ENCODE assay signal across 7 mouse cellular contexts in genomic region chr2:27953866-27954265, GRCm38 (mm10).
DNase-seq lines count a peak whose midpoint lies in the region; ATAC-seq lines count a peak whose summit lies in the region.

No protein-coding gene starts in this region.

- no peaks in the 10 kb centered on the region for H3K27me3 ChIP-seq in embryonic facial prominence, embryonic 12.5 days
- H3K27me3 ChIP-seq in forebrain, embryonic 13.5 days = no peaks in the 10 kb centered on the region
- no peaks in the 10 kb centered on the region for H3K27me3 ChIP-seq in forebrain, embryonic 12.5 days

- no peak overlapping the region for H3K4me3 ChIP-seq in embryonic facial prominence, embryonic 12.5 days
- no peak overlapping the region for H3K4me3 ChIP-seq in forebrain, embryonic 13.5 days
- no peak overlapping the region for H3K4me3 ChIP-seq in forebrain, embryonic 12.5 days (replicated peaks)

- H3K27ac ChIP-seq in embryonic facial prominence, embryonic 12.5 days = peak overlapping the region; percentile 11; the same call in 1 of the 2 replicates
- H3K27ac ChIP-seq in forebrain, embryonic 13.5 days = no peak overlapping the region
- H3K27ac ChIP-seq in forebrain, embryonic 12.5 days = no peak overlapping the region

- 71% methylated on average over 3 of the region's 3 CpGs for WGBS in embryonic facial prominence, embryonic 12.5 days
- 75% methylated on average over 3 of the region's 3 CpGs for WGBS in forebrain, embryonic 13.5 days
- 85% methylated on average over 3 of the region's 3 CpGs for WGBS in forebrain, embryonic 12.5 days

- ATAC-seq in embryonic facial prominence, embryonic 12.5 days (ENCODE audit: insufficient number of reproducible peaks, insufficient read depth, low FRiP score, low TSS enrichment) = no peak
- ATAC-seq in forebrain, embryonic 13.5 days = no peak
- no peak for ATAC-seq in forebrain, embryonic 12.5 days (ENCODE audit: low FRiP score)

- no peaks in the 10 kb centered on the region for H3K9me3 ChIP-seq in embryonic facial prominence, embryonic 12.5 days
- H3K9me3 ChIP-seq in forebrain, embryonic 13.5 days (replicated peaks) = no peaks in the 10 kb centered on the region
- no peaks in the 10 kb centered on the region for H3K9me3 ChIP-seq in forebrain, embryonic 12.5 days

- H3K9ac ChIP-seq in embryonic facial prominence, embryonic 12.5 days = no peak overlapping the region
- no peak overlapping the region for H3K9ac ChIP-seq in forebrain, embryonic 13.5 days
- H3K9ac ChIP-seq in forebrain, embryonic 12.5 days = no peak overlapping the region

- H3K36me3 ChIP-seq in embryonic facial prominence, embryonic 12.5 days = peaks cover 81% of the 10 kb centered on the region
- no peaks in the 10 kb centered on the region for H3K36me3 ChIP-seq in forebrain, embryonic 13.5 days (ENCODE audit: poor library complexity, severe bottlenecking)
- no peaks in the 10 kb centered on the region; the same call in none of the 2 replicates for H3K36me3 ChIP-seq in forebrain, embryonic 12.5 days (replicated peaks)

- DNase-seq in right cerebral cortex, postnatal 10 days (ENCODE audit: low spot score in 2 of 2) = peak; percentile 42 to 49
- DNase-seq in right cerebral cortex, postnatal 4 days = no peak
- DNase-seq in kidney, postnatal 14 days = peak; percentile 48
- no peak for DNase-seq in neural tube, embryonic 10.5 days (ENCODE audit: extremely low spot score, low spot score)

- peaks cover 32% of the 10 kb centered on the region; the same call in 1 of the 2 replicates for H3K4me1 ChIP-seq in embryonic facial prominence, embryonic 12.5 days
- peaks cover 21% of the 10 kb centered on the region for H3K4me1 ChIP-seq in forebrain, embryonic 13.5 days
- H3K4me1 ChIP-seq in forebrain, embryonic 12.5 days = peaks cover 18% of the 10 kb centered on the region

- H3K4me2 ChIP-seq in embryonic facial prominence, embryonic 12.5 days (replicated peaks) = no peak overlapping the region
- no peak overlapping the region for H3K4me2 ChIP-seq in forebrain, embryonic 13.5 days
- no peak overlapping the region for H3K4me2 ChIP-seq in forebrain, embryonic 12.5 days

Comparison
In these comparisons a context has a peak if more than half of its experiments do, and no peak if none do; other contexts are left out.
1. DNase-seq: peak in right cerebral cortex, postnatal 10 days (2 of 2) and kidney, postnatal 14 days (single experiment); none in right cerebral cortex, postnatal 4 days (single experiment) and neural tube, embryonic 10.5 days (single experiment).